Mouse (Mus musculus) spleen, adult 2 months (tissue): ENCODE data around the gene Mrps10. TPM values are rescaled to one million over a fixed set of nuclear protein-coding genes. Genes with fewer than 3 reads are reported as not detected.

Source experiments
- DNase-seq, 2 experiments: peaks; one replicate each; pipeline versions ENCODE4 v3.0.0 to v3.0.0-alpha.2; 2012 to 2021; ENCODE audit warnings: low spot score in 2 of 2, low read depth in 1 of 2
- H3K27ac ChIP-seq: fragments of 200-500 bp; 2 replicates; pipeline ENCODE4 v1.5.1; 2012; ENCODE audit warnings: low read length, inconsistent platforms; ENCODE audit not compliant: insufficient read depth
- H3K27me3 ChIP-seq: fragments of 200-500 bp; 2 replicates; pipeline ENCODE4 v1.6.1; 2012; ENCODE audit warnings: mild to moderate bottlenecking, moderate library complexity, low read length, inconsistent platforms; ENCODE audit not compliant: control insufficient read depth, insufficient read depth
- H3K36me3 ChIP-seq: fragments of 200-500 bp; 2 replicates; pipeline ENCODE4 v1.6.1; 2012; ENCODE audit warnings: mild to moderate bottlenecking, low read length, inconsistent platforms; ENCODE audit not compliant: control insufficient read depth, insufficient read depth
- H3K4me1 ChIP-seq: fragments of 200-500 bp; 2 replicates; pipeline ENCODE4 v1.6.1; 2011; ENCODE audit warnings: inconsistent platforms; ENCODE audit not compliant: control insufficient read depth, insufficient read depth, insufficient read length
- H3K4me3 ChIP-seq: fragments of 200-500 bp; 2 replicates; pipeline ENCODE4 v1.5.1; 2011; ENCODE audit warnings: mild to moderate bottlenecking, inconsistent platforms; ENCODE audit not compliant: insufficient read depth, insufficient read length; ENCODE audit errors: extremely low read depth
- CTCF ChIP-seq: fragments of 200-500 bp; IDR thresholded peaks from 2 replicates; pipeline ENCODE4 v1.5.1; 2011; ENCODE audit warnings: mild to moderate bottlenecking, inconsistent platforms; ENCODE audit not compliant: insufficient read depth, insufficient read length, insufficient replicate concordance; ENCODE audit errors: extremely low read depth
- POLR2A ChIP-seq: fragments of 200-500 bp; IDR thresholded peaks from 2 replicates; pipeline ENCODE4 v1.6.1; 2011; ENCODE audit warnings: low read depth, low read length, inconsistent platforms
- WGBS: fragments of 180-500 bp; shearing (Covaris S2); methylation state at CpG from one replicate; pipeline ENCODE4 v1.1.7; 2018; 5-methylcytosine and 5-hydroxymethylcytosine counted together
- polyA plus RNA-seq: library from polyadenylated mRNA; depleted of rRNA; stranded (reverse); fragments of >200 nt; gene quantifications from 2 replicates; pipeline ENCODE4 v1.2.3, GENCODE M21; 2012

The Mrps10 gene
- polyA plus RNA-seq, 1 experiment, result 11.3 TPM

GRCm38 (mm10) chr17:47349721-47350319, 18.9 kb upstream of the Mrps10 start:
- 90% methylated on average over 3 of the region's 3 CpGs for WGBS
- no peak overlapping the region for H3K4me3 ChIP-seq
- peaks cover 3% of the 10 kb centered on the region; the same call in 1 of the 2 replicates for H3K36me3 ChIP-seq
- no peak for TF ChIP-seq POLR2A
- no peak for TF ChIP-seq CTCF
- DNase-seq, result no peak
- H3K27ac ChIP-seq, result no peak overlapping the region
- H3K27me3 ChIP-seq, result no peaks in the 10 kb centered on the region
- no peaks in the 10 kb centered on the region for H3K4me1 ChIP-seq

GRCm38 (mm10) chr17:47359964-47360363, 8.7 kb upstream of the Mrps10 start:
- WGBS, result 41% methylated on average over 6 of the region's 6 CpGs
- Histone ChIP-seq H3K4me3 (no peak overlapping the region), H3K27me3 (no peaks in the 10 kb centered on the region), H3K4me1 (no peaks in the 10 kb centered on the region), H3K36me3 (no peaks in the 10 kb centered on the region), H3K27ac (no peak overlapping the region)
- peak; percentile 27 to 48 for DNase-seq
- TF ChIP-seq POLR2A (no peak), CTCF (peak; percentile 49; the same call in 1 of the 2 replicates)

GRCm38 (mm10) chr17:47361343-47361742, 7.3 kb upstream of the Mrps10 start:
- Histone ChIP-seq H3K27me3 (no peaks in the 10 kb centered on the region), H3K4me3 (no peak overlapping the region), H3K27ac (no peak overlapping the region), H3K36me3 (no peaks in the 10 kb centered on the region), H3K4me1 (no peaks in the 10 kb centered on the region)
- no peak for DNase-seq
- 35% methylated on average over 11 of the region's 11 CpGs for whole genome bisulfite sequencing
- TF ChIP-seq POLR2A, result no peak
- no peak for TF ChIP-seq CTCF

- TF ChIP-seq CTCF (no peak), POLR2A (no peak)
- Histone ChIP-seq H3K27ac (no peak overlapping the region; the same call in 1 of the 2 replicates), H3K4me1 (peaks cover 2% of the 10 kb centered on the region; the same call in 1 of the 2 replicates), H3K36me3 (peaks cover 8% of the 10 kb centered on the region), H3K27me3 (no peaks in the 10 kb centered on the region), H3K4me3 (peak overlapping the region; percentile 88)
- DNase-seq, result no peak
- 2% methylated on average over 20 of the region's 20 CpGs for whole genome bisulfite sequencing
Measured at GRCm38 (mm10) chr17:47369087-47369443, 378 bp downstream of the Mrps10 start.

- TF ChIP-seq POLR2A, result no peak
- TF ChIP-seq CTCF, result peak; percentile 56; the same call in 1 of the 2 replicates
- Histone ChIP-seq H3K27me3 (no peaks in the 10 kb centered on the region), H3K27ac (no peak overlapping the region), H3K36me3 (peaks cover 23% of the 10 kb centered on the region), H3K4me3 (no peak overlapping the region), H3K4me1 (peaks cover 2% of the 10 kb centered on the region; the same call in 1 of the 2 replicates)
- peak; percentile 50 for DNase-seq
- WGBS, result 12% methylated on average over 4 of the region's 4 CpGs
Measured at GRCm38 (mm10) chr17:47371451-47371850, 2.8 kb downstream of the Mrps10 start.

- H3K36me3 ChIP-seq, result peaks cover 32% of the 10 kb centered on the region
Measured at GRCm38 (mm10) chr17:47373991-47374390, 5.3 kb downstream of the Mrps10 start.

GRCm38 (mm10) chr17:47376779-47377280, 8.1 kb downstream of the Mrps10 start:
- TF ChIP-seq POLR2A (no peak), CTCF (no peak)
- 52% methylated on average over 6 of the region's 6 CpGs for WGBS
- Histone ChIP-seq H3K27me3 (no peaks in the 10 kb centered on the region), H3K4me1 (no peaks in the 10 kb centered on the region), H3K27ac (no peak overlapping the region), H3K36me3 (peaks cover 38% of the 10 kb centered on the region), H3K4me3 (no peak overlapping the region)
- DNase-seq, result no peak

More at GRCm38 (mm10) chr17:47373991-47374390, 5.3 kb downstream of the Mrps10 start:
- Histone ChIP-seq H3K4me3 (no peak overlapping the region), H3K27ac (no peak overlapping the region), H3K27me3 (no peaks in the 10 kb centered on the region), H3K4me1 (peaks cover 2% of the 10 kb centered on the region; the same call in 1 of the 2 replicates)
- 83% methylated on average over 6 of the region's 6 CpGs for WGBS
- no peak for TF ChIP-seq CTCF
- no peak for TF ChIP-seq POLR2A
- DNase-seq, result no peak
